Mouse (Mus musculus) ES-E14 (cell line): ENCODE data around the gene Rab37. TPM values are rescaled to one million over a fixed set of nuclear protein-coding genes. Genes with fewer than 3 reads are reported as not detected.

Source experiments
- DNase-seq: peaks from one replicate; pipeline ENCODE4 v3.0.0-alpha.2; 2013; ENCODE audit warnings: low read depth, low spot score
- H3K27ac ChIP-seq: 2 replicates; pipeline ENCODE4 v1.5.1; 2012; ENCODE audit warnings: low read depth, mild to moderate bottlenecking, low read length, moderate library complexity, mixed read lengths; ENCODE audit not compliant: poor library complexity, insufficient read depth, severe bottlenecking
- H3K36me3 ChIP-seq: 2 replicates; pipeline ENCODE4 v1.6.1; 2012; ENCODE audit warnings: mild to moderate bottlenecking, low read length, moderate library complexity, mixed read lengths; ENCODE audit not compliant: control insufficient read depth, poor library complexity, insufficient read depth, severe bottlenecking
- H3K4me1 ChIP-seq, 2 experiments: fragments of 150-350 bp in 1 of 2; sonication (generic) in 1 of 2; 2 replicates each; pipeline ENCODE4 v1.6.1; 2012; ENCODE audit warnings: low read length in 2 of 2, mild to moderate bottlenecking in 1 of 2, mixed read lengths in 1 of 2; ENCODE audit not compliant: control insufficient read depth in 2 of 2, insufficient read depth in 2 of 2, poor library complexity in 1 of 2
- H3K4me3 ChIP-seq, 2 experiments: fragments of 150-350 bp in 1 of 2; sonication (generic) in 1 of 2; 2 replicates each; pipeline ENCODE4 v1.5.1; 2012; ENCODE audit warnings: low read length in 2 of 2, low read depth in 1 of 2, mild to moderate bottlenecking in 1 of 2, mixed read lengths in 1 of 2; ENCODE audit not compliant: insufficient read depth in 1 of 2, poor library complexity in 1 of 2, severe bottlenecking in 1 of 2
- H3K9ac ChIP-seq: 2 replicates; pipeline ENCODE4 v1.6.1; 2012; ENCODE audit warnings: low read depth, mild to moderate bottlenecking, low read length, mixed read lengths; ENCODE audit not compliant: poor library complexity, insufficient read depth, severe bottlenecking
- H3K9me3 ChIP-seq: fragments of 150-350 bp; sonication (generic); 2 replicates; pipeline ENCODE4 v1.6.1; 2012; ENCODE audit warnings: low read depth, mild to moderate bottlenecking, low read length; ENCODE audit not compliant: control insufficient read depth, insufficient read depth
- CHD2 ChIP-seq: IDR thresholded peaks from 2 replicates; pipeline ENCODE4 v1.6.1; 2014; ENCODE audit warnings: mild to moderate bottlenecking, low read depth, low read length, inconsistent platforms
- HCFC1 ChIP-seq: IDR thresholded peaks from 2 replicates; pipeline ENCODE4 v1.6.1; 2012; ENCODE audit warnings: low read length, inconsistent platforms, borderline replicate concordance; ENCODE audit not compliant: insufficient read depth
- MAFK ChIP-seq: IDR thresholded peaks from 2 replicates; pipeline ENCODE4 v1.6.1; 2014; ENCODE audit warnings: mild to moderate bottlenecking, low read depth, low read length, inconsistent platforms; ENCODE audit not compliant: insufficient read depth
- ZC3H11A ChIP-seq: IDR thresholded peaks from 2 replicates; pipeline ENCODE4 v1.6.1; 2012; ENCODE audit warnings: low read depth, mild to moderate bottlenecking, inconsistent platforms, low read length, borderline replicate concordance
- ZNF384 ChIP-seq: IDR thresholded peaks from 2 replicates; pipeline ENCODE4 v1.6.1; 2012; ENCODE audit warnings: low read depth, low read length, inconsistent platforms
- in situ Hi-C, 2 experiments: fragments of 600-800 bp; cut with MboI; formaldehyde crosslinking; loops; one replicate each; pipeline ENCODE4 v1.15.1; 2025; ENCODE audit warnings: low sequenced_read_pairs in 2 of 2, inconsistent platforms in 1 of 2; ENCODE audit not compliant: unreplicated experiment in 2 of 2
- total RNA-seq: library from RNA; depleted of rRNA; stranded (reverse); fragments of 300-350 nt; gene quantifications from 2 replicates; pipeline ENCODE4 v1.2.3, GENCODE M21; 2012

The Rab37 gene
- total RNA-seq, 1 experiment: 0.67 TPM

DNA sequence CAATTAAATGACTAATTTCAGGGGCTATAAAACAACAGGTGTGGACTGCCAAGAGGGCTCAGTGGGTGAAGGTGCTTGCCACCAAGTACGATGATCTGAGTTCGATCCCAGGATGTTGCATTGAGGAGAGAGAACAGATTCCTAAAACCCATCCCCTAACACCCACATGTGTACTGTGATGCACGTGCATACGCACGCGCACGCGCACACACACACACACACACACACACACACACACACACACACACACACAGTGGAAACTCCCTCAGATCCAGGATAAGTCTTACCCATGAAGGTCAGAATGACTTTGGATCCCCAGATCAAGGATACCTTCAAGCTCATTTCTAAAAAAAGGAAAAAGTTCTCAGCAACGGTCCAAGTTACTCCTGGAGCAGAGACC, 10.9 kb downstream of the Rab37 start:
- peak overlapping the region; percentile 34 to 52; a peak in 3 of 4 replicates for H3K4me3 ChIP-seq
- in situ Hi-C loops: no loop called here
- TF ChIP-seq CHD2 (no peak), HCFC1 (no peak), ZC3H11A (no peak), MAFK (no peak), ZNF384 (no peak)
- peaks cover 12 to 19% of the 10 kb centered on the region in 2 experiments for H3K4me1 ChIP-seq
- H3K27ac ChIP-seq: peak overlapping the region; percentile 66; the same call in 1 of the 2 replicates
- peak overlapping the region; percentile 53; the same call in 1 of the 2 replicates for H3K9ac ChIP-seq
- H3K9me3 ChIP-seq: no peaks in the 10 kb centered on the region
- no peaks in the 10 kb centered on the region for H3K36me3 ChIP-seq
- no peak for DNase-seq

- peak overlapping the region; percentile 5; the same call in 1 of the 2 replicates for H3K27ac ChIP-seq
- no peaks in the 10 kb centered on the region for H3K9me3 ChIP-seq
- H3K4me1 ChIP-seq: peaks cover 12 to 17% of the 10 kb centered on the region in 2 experiments
- H3K9ac ChIP-seq: peak overlapping the region; percentile 50; the same call in 1 of the 2 replicates
- no peaks in the 10 kb centered on the region for H3K36me3 ChIP-seq
- in situ Hi-C loops: no loop called here
- peak overlapping the region; percentile 49 to 63 for H3K4me3 ChIP-seq
- TF ChIP-seq ZNF384: no peak
- TF ChIP-seq CHD2: peak; percentile 71; the same call in 1 of the 2 replicates
- no peak for TF ChIP-seq MAFK
- peak; percentile 78 for DNase-seq
These were observed 12.5 kb downstream of the Rab37 start for GRCm38 (mm10) chr11:115103470-115104413.

GRCm38 (mm10) chr11:115104769-115105563, 13.7 kb downstream of the Rab37 start:
- Histone ChIP-seq H3K9ac (no peak overlapping the region), H3K4me1 (peaks cover 5 to 9% of the 10 kb centered on the region in 2 experiments), H3K27ac (no peak overlapping the region), H3K36me3 (no peaks in the 10 kb centered on the region), H3K4me3 (no peak overlapping the region), H3K9me3 (no peaks in the 10 kb centered on the region)
- in situ Hi-C loops: no loop called here
- TF ChIP-seq CHD2 (no peak), MAFK (no peak), ZNF384 (no peak), ZC3H11A (no peak), HCFC1 (no peak)
- no peak for DNase-seq

GRCm38 (mm10) chr11:115106638-115107037, 15.4 kb downstream of the Rab37 start:
- in situ Hi-C loops: no loop called here
- Histone ChIP-seq H3K27ac (no peak overlapping the region), H3K4me1 (peaks cover under 1 to 3% of the 10 kb centered on the region in 2 experiments), H3K36me3 (no peaks in the 10 kb centered on the region), H3K9ac (no peak overlapping the region), H3K9me3 (no peaks in the 10 kb centered on the region), H3K4me3 (no peak overlapping the region)
- DNase-seq: no peak
- no peak for TF ChIP-seq CHD2
